Mouse (Mus musculus): ENCODE data around the gene Prex1. TPM values are rescaled to one million over a fixed set of nuclear protein-coding genes. Genes with fewer than 3 reads are reported as not detected.

Gene Prex1
- polyA plus RNA-seq, 1 experiment: 20.1 TPM

- Histone ChIP-seq H3K4me1 (ENCODE audit: control insufficient read depth, insufficient read depth, insufficient read length, low read length) (peaks cover 2% of the 10 kb centered on the region), H3K4me3 (ENCODE audit: low read depth, low read length) (no peak overlapping the region), H3K27ac (ENCODE audit: insufficient read depth, low read depth, low read length) (no peak overlapping the region), H3K36me3 (ENCODE audit: control insufficient read depth, insufficient read depth, low read length) (no peaks in the 10 kb centered on the region; the same call in 1 of the 2 replicates), H3K27me3 (ENCODE audit: control insufficient read depth, insufficient read depth, low read length) (no peaks in the 10 kb centered on the region)
- TF ChIP-seq POLR2A (IDR thresholded peaks at IDR 0.05; ENCODE audit: low read depth, low read length) (no peak), CTCF (IDR thresholded peaks at IDR 0.05; ENCODE audit: extremely low read depth, insufficient read length, insufficient replicate concordance, low read depth, low read length) (no peak)
- WGBS: 79% methylated on average over 9 of the region's 9 CpGs
These were observed 150.6 kb downstream of the Prex1 start for GRCm38 (mm10) chr2:166563076-166563475.

GRCm38 (mm10) chr2:166561781-166562180 lies 151.9 kb downstream of the Prex1 start:
- H3K27me3 ChIP-seq (ENCODE audit: control insufficient read depth, insufficient read depth, low read length): no peaks in the 10 kb centered on the region
- 61% methylated on average over 7 of the region's 7 CpGs for WGBS
- no peak overlapping the region for H3K4me3 ChIP-seq (ENCODE audit: low read depth, low read length)

GRCm38 (mm10) chr2:166560826-166561225 lies 152.8 kb downstream of the Prex1 start:
- TF ChIP-seq POLR2A (IDR thresholded peaks at IDR 0.05; ENCODE audit: low read depth, low read length) (no peak), CTCF (IDR thresholded peaks at IDR 0.05; ENCODE audit: extremely low read depth, insufficient read length, insufficient replicate concordance, low read depth, low read length) (no peak)
- WGBS: 66% methylated on average over 7 of the region's 7 CpGs
- H3K27me3 ChIP-seq (ENCODE audit: control insufficient read depth, insufficient read depth, low read length): no peaks in the 10 kb centered on the region

More at GRCm38 (mm10) chr2:166561781-166562180, 151.9 kb downstream of the Prex1 start:
- Histone ChIP-seq H3K27ac (ENCODE audit: insufficient read depth, low read depth, low read length) (no peak overlapping the region), H3K36me3 (ENCODE audit: control insufficient read depth, insufficient read depth, low read length) (no peaks in the 10 kb centered on the region), H3K4me1 (ENCODE audit: control insufficient read depth, insufficient read depth, insufficient read length, low read length) (peaks cover 2% of the 10 kb centered on the region)
- TF ChIP-seq POLR2A (IDR thresholded peaks at IDR 0.05; ENCODE audit: low read depth, low read length) (no peak), CTCF (IDR thresholded peaks at IDR 0.05; ENCODE audit: extremely low read depth, insufficient read length, insufficient replicate concordance, low read depth, low read length) (no peak)

GRCm38 (mm10) chr2:166559531-166559930 lies 154.1 kb downstream of the Prex1 start:
- Histone ChIP-seq H3K4me3 (ENCODE audit: low read depth, low read length) (no peak overlapping the region), H3K4me1 (ENCODE audit: control insufficient read depth, insufficient read depth, insufficient read length, low read length) (peaks cover 2% of the 10 kb centered on the region), H3K27me3 (ENCODE audit: control insufficient read depth, insufficient read depth, low read length) (no peaks in the 10 kb centered on the region), H3K36me3 (ENCODE audit: control insufficient read depth, insufficient read depth, low read length) (no peaks in the 10 kb centered on the region), H3K27ac (ENCODE audit: insufficient read depth, low read depth, low read length) (no peak overlapping the region)
- WGBS: 51% methylated on average over 10 of the region's 10 CpGs
- no peak for TF ChIP-seq POLR2A (IDR thresholded peaks at IDR 0.05; ENCODE audit: low read depth, low read length)

More at GRCm38 (mm10) chr2:166560826-166561225, 152.8 kb downstream of the Prex1 start:
- peaks cover 2% of the 10 kb centered on the region for H3K4me1 ChIP-seq (ENCODE audit: control insufficient read depth, insufficient read depth, insufficient read length, low read length)
- H3K4me3 ChIP-seq (ENCODE audit: low read depth, low read length): no peak overlapping the region
- H3K36me3 ChIP-seq (ENCODE audit: control insufficient read depth, insufficient read depth, low read length): no peaks in the 10 kb centered on the region
- H3K27ac ChIP-seq (ENCODE audit: insufficient read depth, low read depth, low read length): no peak overlapping the region

- TF ChIP-seq POLR2A (IDR thresholded peaks at IDR 0.05; ENCODE audit: low read depth, low read length) (no peak), CTCF (IDR thresholded peaks at IDR 0.05; ENCODE audit: extremely low read depth, insufficient read length, insufficient replicate concordance, low read depth, low read length) (peak; percentile 30; the same call in 1 of the 2 replicates)
- no peaks in the 10 kb centered on the region for H3K27me3 ChIP-seq (ENCODE audit: control insufficient read depth, insufficient read depth, low read length)
- H3K4me3 ChIP-seq (ENCODE audit: low read depth, low read length): no peak overlapping the region
- H3K36me3 ChIP-seq (ENCODE audit: control insufficient read depth, insufficient read depth, low read length): no peaks in the 10 kb centered on the region
- peaks cover 3% of the 10 kb centered on the region; the same call in 1 of the 2 replicates for H3K4me1 ChIP-seq (ENCODE audit: control insufficient read depth, insufficient read depth, insufficient read length, low read length)
- WGBS: 62% methylated on average over 2 of the region's 2 CpGs
- no peak overlapping the region for H3K27ac ChIP-seq (ENCODE audit: insufficient read depth, low read depth, low read length)
These were observed 158.1 kb downstream of the Prex1 start for GRCm38 (mm10) chr2:166555508-166555907.

- no peak overlapping the region for H3K4me3 ChIP-seq (ENCODE audit: low read depth, low read length)
- TF ChIP-seq CTCF (IDR thresholded peaks at IDR 0.05; ENCODE audit: extremely low read depth, insufficient read length, insufficient replicate concordance, low read depth, low read length): no peak
- no peak for TF ChIP-seq POLR2A (IDR thresholded peaks at IDR 0.05; ENCODE audit: low read depth, low read length)
- peaks cover 9% of the 10 kb centered on the region for H3K4me1 ChIP-seq (ENCODE audit: control insufficient read depth, insufficient read depth, insufficient read length, low read length)
- H3K36me3 ChIP-seq (ENCODE audit: control insufficient read depth, insufficient read depth, low read length): no peaks in the 10 kb centered on the region
- no peaks in the 10 kb centered on the region for H3K27me3 ChIP-seq (ENCODE audit: control insufficient read depth, insufficient read depth, low read length)
- WGBS: 90% methylated on average over 11 of the region's 11 CpGs
- H3K27ac ChIP-seq (ENCODE audit: insufficient read depth, low read depth, low read length): no peak overlapping the region
These were observed 159.5 kb downstream of the Prex1 start for GRCm38 (mm10) chr2:166554169-166554505.

- H3K4me1 ChIP-seq (ENCODE audit: control insufficient read depth, insufficient read depth, insufficient read length, low read length): peaks cover 9% of the 10 kb centered on the region
- WGBS: 26% methylated on average over 18 of the region's 18 CpGs
- H3K27ac ChIP-seq (ENCODE audit: insufficient read depth, low read depth, low read length): no peak overlapping the region
- no peaks in the 10 kb centered on the region for H3K27me3 ChIP-seq (ENCODE audit: control insufficient read depth, insufficient read depth, low read length)
- peak overlapping the region; percentile 11 for H3K4me3 ChIP-seq (ENCODE audit: low read depth, low read length)
- TF ChIP-seq POLR2A (IDR thresholded peaks at IDR 0.05; ENCODE audit: low read depth, low read length): no peak
- TF ChIP-seq CTCF (IDR thresholded peaks at IDR 0.05; ENCODE audit: extremely low read depth, insufficient read length, insufficient replicate concordance, low read depth, low read length): no peak
- H3K36me3 ChIP-seq (ENCODE audit: control insufficient read depth, insufficient read depth, low read length): no peaks in the 10 kb centered on the region
These were observed 160.0 kb downstream of the Prex1 start for GRCm38 (mm10) chr2:166553502-166554168.

Measured in small intestine, adult 2 months (tissue).